Mouse (Mus musculus) cerebellum, postnatal 25 days (tissue): ENCODE results near the gene Emp3.
"Not testable (repeated sequence)": the region's sequence is repeated elsewhere in the genome, so short reads cannot be mapped to it uniquely, and the experiment has no call there.

Source experiments
- DNase-seq, 2 experiments: peaks; one replicate each; pipeline ENCODE4 v3.0.0; 2021; ENCODE audit warnings: mixed read lengths in 2 of 2

Emp3 gene

GRCm38 (mm10) chr7:45915011-45915410 lies 6.2 kb downstream of the Emp3 start:
- DNase-seq = no peak

GRCm38 (mm10) chr7:45914067-45914466 lies 7.1 kb downstream of the Emp3 start:
- no peak for DNase-seq

GRCm38 (mm10) chr7:45909145-45909544 lies 12.1 kb downstream of the Emp3 start:
- no peak for DNase-seq

DNA sequence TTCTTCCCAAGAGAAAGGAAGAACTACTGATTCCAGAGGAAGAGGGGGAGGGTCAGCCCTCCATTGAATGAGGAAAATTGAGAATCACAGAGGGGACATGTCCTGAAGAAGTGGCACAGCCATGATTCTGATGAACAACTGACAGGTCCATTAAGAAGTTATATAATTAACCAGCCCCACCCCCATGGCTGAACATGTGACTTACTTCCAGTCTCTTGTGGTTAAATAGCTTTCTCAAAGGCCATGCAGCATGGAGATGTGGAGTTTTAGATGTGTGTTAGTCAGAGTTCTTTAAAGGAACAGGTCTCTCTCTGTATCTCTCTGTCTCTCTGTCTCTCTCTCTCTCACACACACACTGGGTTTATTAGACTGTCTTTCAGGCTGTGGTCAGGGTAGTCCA lies 12.8 kb downstream of the Emp3 start:
- DNase-seq = no peak

DNA sequence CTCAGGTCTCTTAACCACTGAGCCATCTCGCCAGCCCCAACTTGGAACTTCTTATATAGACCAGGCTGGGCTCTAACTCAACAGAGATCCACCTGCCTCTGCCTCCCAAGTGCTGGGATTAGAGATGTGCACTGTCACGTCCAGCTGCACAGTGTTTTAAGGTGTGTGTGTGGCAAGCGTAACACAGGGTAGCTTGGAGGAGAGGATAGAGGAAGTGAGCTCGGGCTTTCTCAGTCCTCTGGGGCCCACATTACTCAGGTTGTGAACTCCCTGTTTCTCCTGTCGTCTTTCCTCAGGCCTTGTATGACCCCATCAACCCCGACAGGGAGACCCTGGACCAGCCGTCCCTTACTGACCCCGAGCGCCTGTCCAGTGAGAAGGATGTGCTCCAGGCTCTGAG lies 14.6 kb downstream of the Emp3 start:
- DNase-seq = no peak

DNA sequence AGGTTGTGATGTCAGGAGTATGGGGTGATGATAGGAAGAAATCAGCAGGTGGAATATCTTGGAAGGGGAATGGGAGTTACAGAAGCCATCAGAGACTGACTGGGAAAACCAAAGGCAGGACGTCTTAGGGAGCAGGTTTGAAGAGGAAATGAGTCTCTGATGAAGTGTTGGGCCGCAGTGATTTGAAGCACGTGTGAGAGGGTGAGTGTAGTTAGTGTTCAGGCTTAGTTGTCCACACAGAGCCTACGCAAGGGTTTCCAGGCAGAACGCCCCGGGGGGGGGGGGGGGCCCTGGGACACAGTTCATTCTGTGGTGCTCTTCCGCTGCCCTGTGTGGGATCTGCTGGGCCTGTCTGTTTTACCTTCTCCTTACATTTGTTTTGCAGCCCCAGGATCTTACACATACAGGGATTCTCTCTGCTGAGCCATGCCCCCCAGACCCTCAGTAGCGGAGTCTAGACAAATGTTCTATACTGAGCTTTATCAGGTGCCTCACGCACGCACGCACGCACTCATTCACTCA lies 18.7 kb downstream of the Emp3 start:
- DNase-seq = no peak

DNA sequence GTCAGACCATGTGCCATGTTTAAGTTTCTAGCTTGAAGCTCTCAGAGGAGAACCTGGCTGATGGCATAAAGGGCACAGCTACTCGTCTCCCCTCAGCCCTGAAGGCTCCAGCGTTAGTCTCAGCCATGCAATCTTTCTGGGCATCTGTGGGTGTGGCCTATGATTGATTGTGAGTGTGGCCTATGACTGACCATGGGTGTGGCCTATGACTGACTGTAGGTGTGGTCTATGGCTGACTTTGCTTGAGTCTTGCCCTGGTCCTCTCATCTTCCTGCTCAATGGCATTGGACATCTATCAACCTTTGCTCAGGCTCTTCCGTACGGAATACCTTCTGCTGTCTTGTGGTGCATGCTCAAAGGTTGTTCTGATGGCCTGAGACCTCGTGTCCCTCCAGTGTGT lies 19.6 kb downstream of the Emp3 start:
- DNase-seq = no peak

GRCm38 (mm10) chr7:45898125-45898524 lies 23.1 kb downstream of the Emp3 start:
- not testable (repeated sequence) for DNase-seq

- DNase-seq = peak; percentile 72 to 73
Observed at GRCm38 (mm10) chr7:45897258-45897757, 23.9 kb downstream of the Emp3 start.

- DNase-seq = peak; percentile 96 to 98
Observed at GRCm38 (mm10) chr7:45896517-45897257, 24.5 kb downstream of the Emp3 start, which contains the start of the genes Syngr4 and Tmem143. Gene Syngr4, minus strand, starts transcription at chr7:45896714. Gene Tmem143, plus strand, starts transcription at chr7:45896941.

DNA sequence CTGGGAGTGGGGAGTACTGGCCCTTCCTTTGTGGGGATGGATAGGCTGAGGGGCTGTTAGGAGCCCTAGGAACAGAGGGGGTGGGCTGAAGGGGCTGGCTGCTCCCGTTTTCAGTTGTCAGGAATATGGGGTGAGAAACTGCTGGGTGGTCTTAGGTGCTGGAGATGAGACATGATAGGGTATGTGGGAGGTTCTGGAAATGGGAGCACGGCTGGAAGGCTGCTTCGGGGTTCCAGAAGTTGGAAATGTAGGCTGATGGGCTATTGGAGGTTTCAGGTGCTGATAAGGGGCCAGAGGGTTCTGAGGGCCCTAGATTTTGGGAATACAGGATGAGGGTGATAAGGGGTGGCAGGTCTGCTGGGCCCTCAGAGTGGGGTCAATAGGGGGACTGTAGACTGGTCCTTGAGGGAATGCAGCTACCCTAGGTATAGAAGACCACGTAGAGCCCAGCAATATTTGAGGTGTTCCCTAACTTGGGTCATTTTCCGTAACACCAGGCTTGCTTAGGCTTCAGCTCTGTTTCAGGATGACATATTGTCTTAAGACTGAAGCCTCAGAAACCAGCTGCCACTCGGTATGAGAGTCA lies 25.2 kb downstream of the Emp3 start:
- DNase-seq = no peak

DNA sequence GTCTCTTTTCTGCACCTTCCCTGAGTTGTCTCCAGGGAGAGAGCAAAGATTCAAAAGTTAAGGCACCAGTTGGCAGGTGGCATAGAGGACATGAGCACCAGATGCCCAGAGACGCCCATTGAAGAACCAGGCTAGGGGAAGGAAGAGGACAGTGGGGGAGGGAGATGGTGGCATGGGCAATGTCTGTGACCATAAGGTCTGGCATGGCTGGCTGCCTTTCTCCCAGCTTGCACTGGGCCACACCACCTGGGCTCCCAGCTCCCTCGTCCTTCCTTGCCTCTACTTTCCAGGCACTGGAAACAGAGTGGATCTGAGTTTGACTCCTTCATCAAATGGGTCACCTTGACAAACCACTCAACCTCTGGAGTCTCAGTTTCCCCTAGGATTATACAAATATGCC lies 28.6 kb downstream of the Emp3 start:
- no peak for DNase-seq

- no peak for DNase-seq
Observed at GRCm38 (mm10) chr7:45887246-45887645, 34.0 kb downstream of the Emp3 start.

DNA sequence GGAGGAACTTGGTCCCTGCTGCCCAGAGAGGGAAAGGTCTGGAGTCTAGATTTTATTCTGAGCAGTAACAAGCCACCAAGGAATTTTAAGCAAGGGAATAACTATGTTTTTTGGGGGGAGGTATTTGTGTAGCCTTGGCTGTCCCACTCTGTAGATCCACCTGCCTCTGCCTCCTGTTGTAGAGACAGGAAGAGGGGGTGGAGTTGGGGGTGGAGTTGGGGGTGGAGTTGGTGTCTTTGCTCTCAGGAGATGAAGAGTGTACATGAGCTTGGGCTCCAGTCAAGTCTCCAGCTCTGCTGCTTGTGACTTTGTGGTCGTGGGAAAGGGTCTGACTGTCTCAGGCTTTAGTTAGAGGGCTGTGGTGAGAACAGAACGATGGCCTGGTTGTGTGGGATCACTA lies 40.2 kb downstream of the Emp3 start:
- DNase-seq = no peak

GRCm38 (mm10) chr7:45880531-45880930 lies 40.7 kb downstream of the Emp3 start:
- no peak for DNase-seq

- not testable (repeated sequence) for DNase-seq
Observed at GRCm38 (mm10) chr7:45878278-45878677, 42.9 kb downstream of the Emp3 start, which contains the start of gene Grin2d. Gene Grin2d, minus strand, starts transcription at chr7:45878378.

DNA sequence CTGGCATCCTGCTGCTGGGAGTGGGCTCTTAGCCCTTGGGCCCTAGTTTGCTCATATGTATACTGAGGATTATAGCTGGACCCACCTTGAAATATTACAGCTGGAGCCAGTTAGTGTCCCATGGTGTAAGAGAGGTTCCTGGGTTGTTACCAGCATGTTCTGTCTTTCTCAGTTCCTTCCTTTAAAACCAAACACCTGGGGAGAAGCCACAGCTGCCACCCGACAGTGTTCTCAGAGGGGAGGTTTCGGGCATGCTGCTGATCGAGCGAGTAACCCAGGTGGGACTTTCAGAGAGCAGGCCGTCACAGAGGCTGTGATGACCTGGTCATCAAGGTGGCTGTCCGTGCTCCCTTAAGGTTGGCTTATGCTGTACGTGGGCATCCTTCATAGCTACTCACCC lies 44.3 kb downstream of the Emp3 start:
- no peak for DNase-seq

DNA sequence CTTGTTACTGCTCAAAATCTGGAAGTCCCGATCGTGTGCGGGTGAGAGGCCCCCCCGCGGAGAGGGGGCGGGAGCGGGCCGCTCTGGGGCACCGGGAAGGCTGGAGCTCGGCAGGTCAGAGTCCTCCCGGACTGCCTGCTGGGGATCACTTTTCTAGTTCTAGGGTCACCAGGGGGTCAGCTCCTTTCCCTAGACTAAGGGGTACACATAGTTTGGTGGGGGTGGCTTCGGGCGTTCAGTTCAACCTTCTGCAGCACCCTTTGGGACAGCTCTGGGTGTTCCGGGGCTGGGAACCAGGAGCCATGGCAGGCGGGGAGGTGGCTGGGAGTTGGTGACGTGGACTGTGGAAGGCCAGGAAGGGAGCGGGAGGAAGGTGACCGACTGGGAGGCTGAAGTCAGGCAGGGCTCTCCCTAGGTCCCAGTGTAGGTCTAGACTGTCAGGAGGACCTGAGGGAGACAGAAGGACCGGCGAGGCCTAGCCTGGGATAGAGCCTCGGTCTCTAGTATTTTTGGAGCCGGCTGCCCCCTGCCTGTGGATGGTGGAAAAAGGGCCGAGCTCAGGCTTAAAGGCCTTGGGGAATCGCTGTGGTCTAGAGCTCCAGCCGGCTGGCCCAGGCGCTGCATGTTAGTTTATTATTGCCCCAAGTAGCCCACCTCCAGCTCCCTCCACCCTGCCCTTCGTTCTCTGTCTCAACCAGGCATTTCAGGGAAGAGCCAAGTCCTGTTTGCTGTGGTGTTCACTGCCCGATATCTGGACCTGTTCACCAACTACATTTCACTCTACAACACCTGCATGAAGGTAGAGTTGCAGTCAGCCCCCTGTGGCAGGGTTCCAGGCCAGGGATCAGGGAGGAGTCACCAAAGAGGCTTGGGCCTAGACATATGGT lies 47.9 kb downstream of the Emp3 start:
- peak; percentile 74 to 78 for DNase-seq

DNA sequence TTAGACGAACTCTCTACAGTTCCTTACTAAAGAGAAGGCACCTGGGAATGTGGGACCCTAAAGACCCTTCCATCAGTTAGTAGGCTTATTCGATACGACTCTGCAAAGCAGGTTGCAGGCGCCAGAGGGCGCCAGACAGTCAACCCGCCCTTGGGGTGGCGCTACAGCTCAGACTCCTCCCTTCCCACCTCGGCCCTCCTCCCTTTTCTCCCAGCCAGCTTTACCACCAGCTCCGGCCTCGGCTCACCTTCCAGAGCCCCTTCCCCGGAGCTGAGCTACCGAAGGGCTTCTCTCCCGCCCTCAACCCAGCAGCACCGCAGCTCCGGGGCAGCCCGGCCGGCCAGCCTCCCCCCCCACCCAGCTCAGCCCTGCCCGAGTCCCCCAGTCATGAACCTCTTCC lies 48.6 kb downstream of the Emp3 start, which contains the start of gene Kdelr1:
Gene Kdelr1, plus strand, starts transcription at position 149 of the 400 bp plus-strand sequence.
- DNase-seq = peak; percentile 92 to 94

GRCm38 (mm10) chr7:45870282-45871058 lies 50.7 kb downstream of the Emp3 start:
- DNase-seq = peak in 1 of 2 experiments; percentile 37

DNA sequence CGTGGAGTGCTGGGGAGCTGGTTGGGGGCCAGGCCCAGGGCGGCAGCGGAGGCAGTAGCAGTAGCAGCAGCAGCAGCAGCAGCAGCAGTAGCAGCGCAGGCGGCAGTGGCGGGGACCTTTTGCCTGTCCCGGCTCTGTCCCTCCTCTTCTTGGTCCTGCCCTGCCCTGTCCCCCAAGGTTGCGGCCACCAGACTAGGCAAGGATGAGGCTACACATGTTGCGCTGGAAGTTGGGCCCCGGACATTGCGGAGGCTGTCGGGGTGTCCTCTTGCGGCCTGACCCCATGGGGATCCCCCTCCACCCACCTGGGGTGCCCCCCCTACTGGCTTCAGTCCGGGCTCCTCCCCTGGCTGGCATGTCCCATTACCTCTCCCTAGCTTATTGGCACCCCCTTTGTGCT lies 51.4 kb downstream of the Emp3 start:
- DNase-seq = peak in 1 of 2 experiments; percentile 31

- no peak for DNase-seq
Observed at GRCm38 (mm10) chr7:45869107-45869670, 52.0 kb downstream of the Emp3 start.
